ENCODE assay signal across 20 mouse cellular contexts in genomic region chr3:130716555-130716954, GRCm38 (mm10). TPM values are rescaled to one million over a fixed set of nuclear protein-coding genes. Genes with fewer than 3 reads are reported as not detected.
DNase-seq lines count a peak whose midpoint lies in the region; ATAC-seq and TF ChIP-seq lines count a peak whose summit lies in the region.
"Had no signal": no experiment of that assay in that cellular context is flagged by ENCODE, and none has a peak within 500 bp of the region (broad histone marks: within the 10 kb centered on the region; RNA-seq: fewer than 3 reads in every experiment).

No protein-coding gene starts in this region.

- H3K27ac ChIP-seq in limb, embryonic 13.5 days: 0 out of 2 replicates have a peak overlapping the region, but pooled peaks have one; percentile 55
- H3K27ac ChIP-seq in limb, embryonic 10.5 days: no peak overlapping the region
- H3K27ac ChIP-seq in embryonic facial prominence, embryonic 13.5 days: peak overlapping the region; percentile 88
- H3K27ac ChIP-seq in embryonic facial prominence, embryonic 14.5 days (replicated peaks; ENCODE audit: low read depth, low read length): peak overlapping the region; percentile 79
- H3K27ac ChIP-seq in limb, embryonic 14.5 days (replicated peaks; ENCODE audit: low read depth, low read length): peak overlapping the region; percentile 48
- no peak overlapping the region for H3K27ac ChIP-seq in kidney, embryonic 14.5 days (ENCODE audit: low read depth, low read length)
- H3K27ac ChIP-seq: forebrain, embryonic 13.5 days; forebrain, embryonic 15.5 days had no signal

- no peak overlapping the region for H3K4me2 ChIP-seq in limb, embryonic 13.5 days (replicated peaks)
- 0 out of 2 replicates have a peak overlapping the region, but pooled peaks have one; percentile 32 for H3K4me2 ChIP-seq in embryonic facial prominence, embryonic 13.5 days
- no peak overlapping the region for H3K4me2 ChIP-seq in embryonic facial prominence, embryonic 14.5 days (ENCODE audit: low read depth, low read length)
- no peak overlapping the region for H3K4me2 ChIP-seq in limb, embryonic 14.5 days (replicated peaks; ENCODE audit: low read depth, low read length, severe bottlenecking)
- no peak overlapping the region for H3K4me2 ChIP-seq in kidney, embryonic 14.5 days (replicated peaks; ENCODE audit: low read depth, low read length)
- H3K4me2 ChIP-seq: forebrain, embryonic 13.5 days; forebrain, embryonic 15.5 days had no signal

- no peak for ATAC-seq in limb, embryonic 13.5 days (ENCODE audit: low FRiP score, low read depth)
- no peak for ATAC-seq in embryonic facial prominence, embryonic 13.5 days (ENCODE audit: insufficient number of reproducible peaks, insufficient read depth, low FRiP score, low TSS enrichment, low read depth)
- ATAC-seq in embryonic facial prominence, embryonic 14.5 days (ENCODE audit: low read depth): no peak
- ATAC-seq in limb, embryonic 14.5 days (ENCODE audit: low FRiP score, low read depth): no peak
- ATAC-seq in kidney, embryonic 14.5 days (ENCODE audit: low FRiP score, low TSS enrichment): no peak
- ATAC-seq: forebrain, embryonic 13.5 days; forebrain, embryonic 15.5 days; forebrain, postnatal 0 days had no signal

- H3K36me3 ChIP-seq in limb, embryonic 13.5 days: no peaks in the 10 kb centered on the region
- no peaks in the 10 kb centered on the region for H3K36me3 ChIP-seq in limb, embryonic 10.5 days
- H3K36me3 ChIP-seq in embryonic facial prominence, embryonic 13.5 days: no peaks in the 10 kb centered on the region
- H3K36me3 ChIP-seq in embryonic facial prominence, embryonic 14.5 days (ENCODE audit: control insufficient read depth, insufficient read depth, low read length): no peaks in the 10 kb centered on the region
- H3K36me3 ChIP-seq in limb, embryonic 14.5 days (ENCODE audit: control insufficient read depth, insufficient read depth, low read length): no peaks in the 10 kb centered on the region
- no peaks in the 10 kb centered on the region for H3K36me3 ChIP-seq in kidney, embryonic 14.5 days (ENCODE audit: control insufficient read depth, insufficient read depth, low read length)
- H3K36me3 ChIP-seq: forebrain, embryonic 15.5 days had no signal

- TF ChIP-seq POLR2A in limb, embryonic 14.5 days (IDR thresholded peaks at IDR 0.05; ENCODE audit: borderline replicate concordance, extremely low read depth, insufficient read depth, insufficient read length): no peak

- no peak overlapping the region for H3K9ac ChIP-seq in limb, embryonic 13.5 days
- no peak overlapping the region for H3K9ac ChIP-seq in embryonic facial prominence, embryonic 13.5 days
- no peak overlapping the region for H3K9ac ChIP-seq in embryonic facial prominence, embryonic 14.5 days (ENCODE audit: low read depth, low read length)
- no peak overlapping the region for H3K9ac ChIP-seq in limb, embryonic 14.5 days (ENCODE audit: low read depth, low read length, severe bottlenecking)
- H3K9ac ChIP-seq in kidney, embryonic 14.5 days (ENCODE audit: low read depth, low read length): no peak overlapping the region
- H3K9ac ChIP-seq: forebrain, embryonic 13.5 days; forebrain, embryonic 15.5 days; forebrain, postnatal 0 days had no signal

- H3K4me3 ChIP-seq in limb, embryonic 13.5 days: no peak overlapping the region
- H3K4me3 ChIP-seq in limb, embryonic 10.5 days: no peak overlapping the region
- no peak overlapping the region for H3K4me3 ChIP-seq in embryonic facial prominence, embryonic 13.5 days
- H3K4me3 ChIP-seq in embryonic facial prominence, embryonic 14.5 days (ENCODE audit: low read depth, low read length): no peak overlapping the region
- no peak overlapping the region for H3K4me3 ChIP-seq in limb, embryonic 14.5 days (replicated peaks; ENCODE audit: low read length)
- H3K4me3 ChIP-seq in kidney, embryonic 14.5 days (ENCODE audit: low read length): no peak overlapping the region
- H3K4me3 ChIP-seq: forebrain, embryonic 13.5 days; forebrain, embryonic 15.5 days had no signal

- no peaks in the 10 kb centered on the region for H3K27me3 ChIP-seq in limb, embryonic 13.5 days
- H3K27me3 ChIP-seq in limb, embryonic 10.5 days (ENCODE audit: low read depth, poor library complexity, severe bottlenecking): no peaks in the 10 kb centered on the region
- H3K27me3 ChIP-seq in embryonic facial prominence, embryonic 13.5 days: no peaks in the 10 kb centered on the region
- no peaks in the 10 kb centered on the region for H3K27me3 ChIP-seq in embryonic facial prominence, embryonic 14.5 days (replicated peaks; ENCODE audit: control insufficient read depth, insufficient read depth, low read length)
- no peaks in the 10 kb centered on the region for H3K27me3 ChIP-seq in limb, embryonic 14.5 days (ENCODE audit: control insufficient read depth, insufficient read depth, low read length)
- H3K27me3 ChIP-seq in kidney, embryonic 14.5 days (ENCODE audit: control insufficient read depth, insufficient read depth, low read length): no peaks in the 10 kb centered on the region
- H3K27me3 ChIP-seq: forebrain, embryonic 13.5 days; forebrain, embryonic 15.5 days had no signal

- H3K9me3 ChIP-seq in limb, embryonic 13.5 days: no peaks in the 10 kb centered on the region
- H3K9me3 ChIP-seq in limb, embryonic 10.5 days (replicated peaks): no peaks in the 10 kb centered on the region
- H3K9me3 ChIP-seq in embryonic facial prominence, embryonic 13.5 days: no peaks in the 10 kb centered on the region
- H3K9me3 ChIP-seq in embryonic facial prominence, embryonic 14.5 days (ENCODE audit: control insufficient read depth, low read length): no peaks in the 10 kb centered on the region
- no peaks in the 10 kb centered on the region for H3K9me3 ChIP-seq in limb, embryonic 14.5 days (ENCODE audit: control insufficient read depth, low read length)
- no peaks in the 10 kb centered on the region for H3K9me3 ChIP-seq in kidney, embryonic 14.5 days (ENCODE audit: control insufficient read depth, low read length)
- H3K9me3 ChIP-seq: forebrain, embryonic 13.5 days; forebrain, embryonic 15.5 days had no signal

- no peak for DNase-seq in limb, embryonic 10.5 days (ENCODE audit: low spot score)
- peak; percentile 70 for DNase-seq in embryonic facial prominence, embryonic 14.5 days (ENCODE audit: low spot score)
- DNase-seq in limb, embryonic 14.5 days (ENCODE audit: low spot score): no peak
- no peak for DNase-seq in layer of hippocampus, adult 9-11 months
- DNase-seq: adrenal gland, adult 2 months; adrenal gland, postnatal 10 days; adrenal gland, postnatal 25 days; cerebellum, adult 11 months; cerebellum, adult 18-20 months; cerebellum, adult 8-10 months; cerebellum, adult 9-11 months; cerebellum, postnatal 14 days; cerebellum, postnatal 36 days; embryo, embryonic 11 days; forebrain, postnatal 0 days had no signal

- 71% methylated on average over 7 of the region's 7 CpGs for WGBS in limb, embryonic 13.5 days
- WGBS in limb, embryonic 10.5 days: 87% methylated on average over 7 of the region's 7 CpGs
- 32% methylated on average over 7 of the region's 7 CpGs for WGBS in embryonic facial prominence, embryonic 13.5 days
- WGBS in embryonic facial prominence, embryonic 14.5 days: 54% methylated on average over 7 of the region's 7 CpGs
- WGBS in limb, embryonic 14.5 days: 71% methylated on average over 7 of the region's 7 CpGs
- 90% methylated on average over 7 of the region's 7 CpGs for WGBS in kidney, embryonic 14.5 days

- no peaks in the 10 kb centered on the region for H3K4me1 ChIP-seq in limb, embryonic 13.5 days
- H3K4me1 ChIP-seq in limb, embryonic 10.5 days: 0 out of 2 replicates have a peak, but pooled peaks cover 4% of the 10 kb centered on the region
- peaks cover 21% of the 10 kb centered on the region for H3K4me1 ChIP-seq in embryonic facial prominence, embryonic 13.5 days
- H3K4me1 ChIP-seq in embryonic facial prominence, embryonic 14.5 days (ENCODE audit: control insufficient read depth, insufficient read depth, low read length): no peaks in the 10 kb centered on the region
- H3K4me1 ChIP-seq in limb, embryonic 14.5 days (ENCODE audit: control insufficient read depth, insufficient read depth, low read length): no peaks in the 10 kb centered on the region
- 0 out of 2 replicates have a peak, but pooled peaks cover 3% of the 10 kb centered on the region for H3K4me1 ChIP-seq in kidney, embryonic 14.5 days (ENCODE audit: control insufficient read depth, insufficient read depth, low read length)

RNA-seq across cellular contexts. Expression of gene Ostc, which starts 7.3 kb away (rescaled TPM):
- polyA plus RNA-seq in limb, embryonic 13.5 days (2015; fragmentation: Nextera tagmentation; extraction: Ambion mirVana): 480 and 491 TPM in 2 replicates
- 358 and 371 TPM in 2 replicates for polyA plus RNA-seq in limb, embryonic 10.5 days (2016; fragmentation: Nextera tagmentation; extraction: Ambion mirVana)
- 407 and 439 TPM in 2 replicates for polyA plus RNA-seq in embryonic facial prominence, embryonic 13.5 days (2015; fragmentation: Nextera tagmentation; extraction: Ambion mirVana)
- polyA plus RNA-seq in embryonic facial prominence, embryonic 14.5 days (2014; fragmentation: Nextera tagmentation; extraction: Ambion mirVana): 454 and 459 TPM in 2 replicates
- 274 and 285 TPM in 2 replicates for polyA plus RNA-seq in limb, embryonic 14.5 days (2012; rRNA removed)
- 458 and 481 TPM in 2 replicates for polyA plus RNA-seq in limb, embryonic 14.5 days (2014; fragmentation: Nextera tagmentation; extraction: Ambion mirVana)
- polyA plus RNA-seq in kidney, embryonic 14.5 days (2014; fragmentation: Nextera tagmentation; extraction: Ambion mirVana): 386 and 434 TPM in 2 replicates

RNA-seq across cellular contexts. Expression of gene Rpl34, which starts 13.6 kb away (rescaled TPM):
- polyA plus RNA-seq in limb, embryonic 13.5 days (2015; fragmentation: Nextera tagmentation; extraction: Ambion mirVana): 877 and 879 TPM in 2 replicates
- polyA plus RNA-seq in limb, embryonic 10.5 days (2016; fragmentation: Nextera tagmentation; extraction: Ambion mirVana): 949 and 1,083 TPM in 2 replicates
- 960 and 1,059 TPM in 2 replicates for polyA plus RNA-seq in embryonic facial prominence, embryonic 13.5 days (2015; fragmentation: Nextera tagmentation; extraction: Ambion mirVana)
- 1,104 and 1,207 TPM in 2 replicates for polyA plus RNA-seq in embryonic facial prominence, embryonic 14.5 days (2014; fragmentation: Nextera tagmentation; extraction: Ambion mirVana)
- 2,544 and 3,424 TPM in 2 replicates for polyA plus RNA-seq in limb, embryonic 14.5 days (2012; rRNA removed)
- polyA plus RNA-seq in limb, embryonic 14.5 days (2014; fragmentation: Nextera tagmentation; extraction: Ambion mirVana): 1,076 and 1,174 TPM in 2 replicates
- polyA plus RNA-seq in kidney, embryonic 14.5 days (2014; fragmentation: Nextera tagmentation; extraction: Ambion mirVana): 1,007 and 1,462 TPM in 2 replicates

Comparison
In these comparisons a context has a peak if more than half of its experiments do, and no peak if none do; other contexts are left out.
1. H3K27ac ChIP-seq: peak in limb, embryonic 13.5 days (single experiment), embryonic facial prominence, embryonic 13.5 days (single experiment), embryonic facial prominence, embryonic 14.5 days (single experiment) and limb, embryonic 14.5 days (single experiment); none in limb, embryonic 10.5 days (single experiment) and kidney, embryonic 14.5 days (single experiment).